Mouse (Mus musculus): ENCODE data around the gene Cep97. TPM values are rescaled to one million over a fixed set of nuclear protein-coding genes. Genes with fewer than 3 reads are reported as not detected.

The Cep97 gene
- total RNA-seq, 2 experiments from 2014 or later = 5.8 to 7.7 TPM

Other genes starting within 250 kb of the Cep97 start
- 1 to 10 TPM; 2.9 to 3.3 TPM for gene Nfkbiz, start 96.0 kb downstream of the Cep97 start, total RNA-seq (2021)
- gene Nxpe3, start 39.6 kb downstream of the Cep97 start, total RNA-seq (2021) = under 1 TPM; 0.45 to 0.54 TPM
- 100 to 1,000 TPM; 532 to 562 TPM for gene Rpl24, start 31.4 kb upstream of the Cep97 start, total RNA-seq (2021)
- 10 to 100 TPM; 11.5 to 12.5 TPM for gene Zbtb11, start 39.0 kb upstream of the Cep97 start, total RNA-seq (2021)
- gene Pcnp, start 94.9 kb upstream of the Cep97 start, total RNA-seq (2021) = 10 to 100 TPM; 54.5 to 56.1 TPM
- 10 to 100 TPM; 10.9 to 13.0 TPM for gene Trmt10c, start 103.0 kb upstream of the Cep97 start, total RNA-seq (2021)
- gene Senp7, start 113.5 kb upstream of the Cep97 start, total RNA-seq (2021) = 10 to 100 TPM; 17.9 to 18.7 TPM